Mouse (Mus musculus) neural tube, embryonic 15.5 days (tissue): ENCODE measurements around the gene Dnajb2. TPM values are rescaled to one million over a fixed set of nuclear protein-coding genes. Genes with fewer than 3 reads are reported as not detected.

Experiments used
- ATAC-seq: fragments of 200-750 bp; cut with Nextera tagmentation; 2 replicates; pipeline ENCODE4 v1.8.0; 2017; ENCODE audit warnings: mild to moderate bottlenecking, moderate TSS enrichment, moderate library complexity; ENCODE audit not compliant: low FRiP score
- H3K27ac ChIP-seq: fragments of 300-500 bp; sonication (generic); replicated peaks from 2 replicates; pipeline ENCODE4 v1.5.1; 2015; ENCODE audit warnings: mild to moderate bottlenecking, inconsistent platforms
- H3K27me3 ChIP-seq: fragments of 300-500 bp; sonication (generic); replicated peaks from 2 replicates; pipeline ENCODE4 v1.6.1; 2015; ENCODE audit warnings: inconsistent platforms
- H3K36me3 ChIP-seq: fragments of 300-500 bp; sonication (generic); 2 replicates; pipeline ENCODE4 v1.6.1; 2015; ENCODE audit warnings: inconsistent platforms
- H3K4me1 ChIP-seq: fragments of 300-500 bp; sonication (generic); 2 replicates; pipeline ENCODE4 v1.6.1; 2015; ENCODE audit warnings: inconsistent platforms
- H3K4me2 ChIP-seq: fragments of 300-500 bp; sonication (generic); 2 replicates; pipeline ENCODE4 v1.6.1; 2015; ENCODE audit warnings: inconsistent platforms, mild to moderate bottlenecking, moderate library complexity
- H3K4me3 ChIP-seq: fragments of 300-500 bp; sonication (generic); replicated peaks from 2 replicates; pipeline ENCODE4 v1.5.1; 2015; ENCODE audit warnings: mild to moderate bottlenecking, inconsistent platforms
- H3K9ac ChIP-seq: fragments of 300-500 bp; sonication (generic); replicated peaks from 2 replicates; pipeline ENCODE4 v1.6.1; 2015; ENCODE audit warnings: mild to moderate bottlenecking, inconsistent platforms
- H3K9me3 ChIP-seq: fragments of 300-500 bp; sonication (generic); replicated peaks from 2 replicates; pipeline ENCODE4 v1.6.1; 2016; ENCODE audit warnings: inconsistent platforms
- WGBS: fragments of 180-500 bp; shearing (Covaris S2); methylation state at CpG from one replicate; pipeline ENCODE4 v1.1.7; 2015; ENCODE audit warnings: mixed read lengths; 5-methylcytosine and 5-hydroxymethylcytosine counted together
- polyA plus RNA-seq: library from polyadenylated mRNA; unstranded; fragments of >200 nt; fragmentation: Nextera tagmentation; extraction: Ambion mirVana; gene quantifications from 2 replicates; pipeline ENCODE4 v1.2.1, GENCODE M21; 2015

Gene Dnajb2
- polyA plus RNA-seq, 1 experiment from 2014 or later, result 90.7 TPM

GRCm38 (mm10) chr1:75253849-75254624, 17.8 kb downstream of the Dnajb2 start:
- Histone ChIP-seq H3K4me1 (peaks cover 7% of the 10 kb centered on the region), H3K4me2 (no peak overlapping the region), H3K27ac (no peak overlapping the region), H3K9ac (no peak overlapping the region), H3K9me3 (no peaks in the 10 kb centered on the region), H3K27me3 (0 out of 2 replicates have a peak, but pooled peaks cover 7% of the 10 kb centered on the region), H3K36me3 (peaks cover 10% of the 10 kb centered on the region; the same call in 1 of the 2 replicates), H3K4me3 (no peak overlapping the region)
- no peak for ATAC-seq
- WGBS, result 62% methylated on average over 16 of the region's 16 CpGs

GRCm38 (mm10) chr1:75254625-75255013, 18.4 kb downstream of the Dnajb2 start:
- no peak overlapping the region for H3K4me2 ChIP-seq
- H3K27ac ChIP-seq, result no peak overlapping the region
- H3K4me1 ChIP-seq, result peaks cover 7% of the 10 kb centered on the region
- no peak overlapping the region for H3K4me3 ChIP-seq
- WGBS, result 48% methylated on average over 8 of the region's 8 CpGs
- 0 out of 2 replicates have a peak, but pooled peaks cover 7% of the 10 kb centered on the region for H3K27me3 ChIP-seq
- no peak overlapping the region for H3K9ac ChIP-seq
- H3K36me3 ChIP-seq, result peaks cover 10% of the 10 kb centered on the region; the same call in 1 of the 2 replicates
- no peak for ATAC-seq
- no peaks in the 10 kb centered on the region for H3K9me3 ChIP-seq

- peaks cover 7% of the 10 kb centered on the region for H3K4me1 ChIP-seq
Observed at GRCm38 (mm10) chr1:75255516-75256046, 19.4 kb downstream of the Dnajb2 start.

GRCm38 (mm10) chr1:75261278-75261677, 25.1 kb downstream of the Dnajb2 start:
- Histone ChIP-seq H3K27me3 (peaks cover 57% of the 10 kb centered on the region), H3K27ac (no peak overlapping the region), H3K36me3 (peaks cover 5% of the 10 kb centered on the region; the same call in 1 of the 2 replicates), H3K9ac (no peak overlapping the region), H3K4me1 (peaks cover 11% of the 10 kb centered on the region), H3K9me3 (no peaks in the 10 kb centered on the region), H3K4me3 (no peak overlapping the region), H3K4me2 (no peak overlapping the region)
- ATAC-seq, result no peak

More at GRCm38 (mm10) chr1:75255516-75256046, 19.4 kb downstream of the Dnajb2 start:
- H3K27me3 ChIP-seq, result peaks cover 11% of the 10 kb centered on the region
- peaks cover 10% of the 10 kb centered on the region; the same call in 1 of the 2 replicates for H3K36me3 ChIP-seq
- H3K4me3 ChIP-seq, result no peak overlapping the region
- no peak overlapping the region for H3K4me2 ChIP-seq
- ATAC-seq, result no peak
- no peak overlapping the region for H3K9ac ChIP-seq
- 68% methylated on average over 10 of the region's 10 CpGs for WGBS
- H3K27ac ChIP-seq, result no peak overlapping the region
- no peaks in the 10 kb centered on the region for H3K9me3 ChIP-seq

- WGBS, result under 1% methylated on average over 40 of the region's 40 CpGs
- peaks cover 11% of the 10 kb centered on the region for H3K4me1 ChIP-seq
- peak overlapping the region; percentile 61 for H3K4me2 ChIP-seq
- H3K36me3 ChIP-seq, result no peaks in the 10 kb centered on the region
- peak overlapping the region; percentile 58 for H3K4me3 ChIP-seq
- ATAC-seq, result peak; percentile 71
- 0 out of 2 replicates have a peak overlapping the region, but pooled peaks have one; percentile 34 for H3K27ac ChIP-seq
- no peaks in the 10 kb centered on the region for H3K9me3 ChIP-seq
- peaks cover 57% of the 10 kb centered on the region for H3K27me3 ChIP-seq
- peak overlapping the region; percentile 61 for H3K9ac ChIP-seq
Observed at GRCm38 (mm10) chr1:75262969-75263951, 27.1 kb downstream of the Dnajb2 start.

GRCm38 (mm10) chr1:75264091-75264880, 28.1 kb downstream of the Dnajb2 start, which contains the start of gene Ptprn:
TSS of gene Ptprn (minus strand) at chr1:75264502.
- H3K4me1 ChIP-seq, result peaks cover 11% of the 10 kb centered on the region
- peak within 1 kb of the TSS; percentile 61 for H3K9ac ChIP-seq
- peak; percentile 89 for ATAC-seq
- peaks cover 58% of the 10 kb centered on the region for H3K27me3 ChIP-seq
- WGBS, result 12% methylated on average over 32 of the region's 32 CpGs
- H3K27ac ChIP-seq, result peak within 1 kb of the TSS; percentile 34; the same call in 1 of the 2 replicates
- H3K4me2 ChIP-seq, result peak within 1 kb of the TSS; percentile 61
- H3K9me3 ChIP-seq, result no peaks in the 10 kb centered on the region
- no peaks in the 10 kb centered on the region for H3K36me3 ChIP-seq
- H3K4me3 ChIP-seq, result peak within 1 kb of the TSS; percentile 58

GRCm38 (mm10) chr1:75277195-75278188, 41.3 kb downstream of the Dnajb2 start:
- peak; percentile 88 for ATAC-seq
- Histone ChIP-seq H3K27ac (peak overlapping the region; percentile 73), H3K27me3 (peaks cover 18% of the 10 kb centered on the region), H3K9ac (peak overlapping the region; percentile 55), H3K9me3 (no peaks in the 10 kb centered on the region), H3K36me3 (0 out of 2 replicates have a peak, but pooled peaks cover 2% of the 10 kb centered on the region), H3K4me1 (peaks cover 5% of the 10 kb centered on the region; the same call in 1 of the 2 replicates), H3K4me2 (peak overlapping the region; percentile 61), H3K4me3 (peak overlapping the region; percentile 47)
- WGBS, result 5% methylated on average over 23 of the region's 23 CpGs

GRCm38 (mm10) chr1:75278228-75278627, 42.0 kb downstream of the Dnajb2 start, which contains the start of gene Resp18:
TSS of gene Resp18 (minus strand) at chr1:75278415.
- H3K36me3 ChIP-seq, result 0 out of 2 replicates have a peak, but pooled peaks cover 2% of the 10 kb centered on the region
- peak within 1 kb of the TSS; percentile 73 for H3K27ac ChIP-seq
- H3K4me3 ChIP-seq, result peak within 1 kb of the TSS; percentile 47
- WGBS, result 7% methylated on average over 13 of the region's 13 CpGs
- peaks cover 15% of the 10 kb centered on the region for H3K27me3 ChIP-seq
- peak; percentile 81 for ATAC-seq
- H3K4me1 ChIP-seq, result peaks cover 5% of the 10 kb centered on the region; the same call in 1 of the 2 replicates
- H3K4me2 ChIP-seq, result peak within 1 kb of the TSS; percentile 61
- H3K9ac ChIP-seq, result peak within 1 kb of the TSS; percentile 55
- H3K9me3 ChIP-seq, result no peaks in the 10 kb centered on the region

GRCm38 (mm10) chr1:75283017-75283416, 46.8 kb downstream of the Dnajb2 start:
- Histone ChIP-seq H3K4me2 (no peak overlapping the region), H3K27ac (no peak overlapping the region), H3K4me1 (peaks cover 4% of the 10 kb centered on the region), H3K27me3 (no peaks in the 10 kb centered on the region), H3K4me3 (no peak overlapping the region), H3K9me3 (no peaks in the 10 kb centered on the region), H3K36me3 (no peaks in the 10 kb centered on the region), H3K9ac (no peak overlapping the region)
- WGBS, result 52% methylated on average over 5 of the region's 5 CpGs
- no peak for ATAC-seq

- H3K4me3 ChIP-seq, result no peak overlapping the region
- no peak overlapping the region for H3K4me2 ChIP-seq
- H3K27me3 ChIP-seq, result no peaks in the 10 kb centered on the region
- no peak for ATAC-seq
- no peaks in the 10 kb centered on the region for H3K9me3 ChIP-seq
- WGBS, result 87% methylated on average over 7 of the region's 7 CpGs
- peaks cover 21% of the 10 kb centered on the region for H3K4me1 ChIP-seq
- no peak overlapping the region for H3K27ac ChIP-seq
- H3K36me3 ChIP-seq, result no peaks in the 10 kb centered on the region
- H3K9ac ChIP-seq, result no peak overlapping the region
Observed at GRCm38 (mm10) chr1:75284911-75285310, 48.7 kb downstream of the Dnajb2 start.
